Mouse (Mus musculus) cortical plate, adult 2 months (tissue): ENCODE results near the gene Mrps12. TPM values are rescaled to one million over a fixed set of nuclear protein-coding genes. Genes with fewer than 3 reads are reported as not detected.
A peak's percentile ranks its signal among the peaks of the same experiment; 100 is the strongest.

Experiments used
- H3K27ac ChIP-seq: fragments of 200-500 bp; 2 replicates; pipeline ENCODE4 v1.5.1; 2012; ENCODE audit warnings: low read length, control low read depth, inconsistent platforms; ENCODE audit not compliant: insufficient read depth
- H3K4me1 ChIP-seq: fragments of 200-500 bp; 2 replicates; pipeline ENCODE4 v1.6.1; 2011; ENCODE audit warnings: low read length; ENCODE audit not compliant: control insufficient read depth, insufficient read depth
- H3K4me3 ChIP-seq: fragments of 200-500 bp; 2 replicates; pipeline ENCODE4 v1.5.1; 2011; ENCODE audit warnings: mild to moderate bottlenecking, low read length, control low read depth; ENCODE audit not compliant: insufficient read depth
- CTCF ChIP-seq: fragments of 200-500 bp; IDR thresholded peaks from 2 replicates; pipeline ENCODE4 v1.5.1; 2011; ENCODE audit warnings: mild to moderate bottlenecking, control low read depth, low read length; ENCODE audit not compliant: insufficient read depth; ENCODE audit errors: extremely low read depth
- POLR2A ChIP-seq: fragments of 200-500 bp; IDR thresholded peaks from 2 replicates; pipeline ENCODE4 v1.6.1; 2011; ENCODE audit warnings: mild to moderate bottlenecking, low read length, control low read depth; ENCODE audit not compliant: insufficient read depth; ENCODE audit errors: extremely low read depth
- polyA plus RNA-seq: library from polyadenylated mRNA; depleted of rRNA; stranded (reverse); fragments of >200 nt; gene quantifications from 2 replicates; pipeline ENCODE4 v1.2.3, GENCODE M21; 2012

Gene Mrps12
- polyA plus RNA-seq, 1 experiment = 104 TPM

GRCm38 (mm10) chr7:28778825-28779224 is 37.2 kb upstream of the Mrps12 start:
- no peak overlapping the region for H3K4me3 ChIP-seq
- no peak overlapping the region for H3K27ac ChIP-seq
- H3K4me1 ChIP-seq = peaks cover 6% of the 10 kb centered on the region; the same call in 1 of the 2 replicates
- TF ChIP-seq POLR2A (no peak), CTCF (no peak)

GRCm38 (mm10) chr7:28775129-28775528 is 33.5 kb upstream of the Mrps12 start:
- Histone ChIP-seq H3K4me1 (no peaks in the 10 kb centered on the region), H3K27ac (no peak overlapping the region), H3K4me3 (no peak overlapping the region)
- TF ChIP-seq CTCF (no peak), POLR2A (no peak)

- Histone ChIP-seq H3K4me1 (no peaks in the 10 kb centered on the region), H3K4me3 (no peak overlapping the region), H3K27ac (0 out of 2 replicates have a peak overlapping the region, but pooled peaks have one; percentile 40)
- no peak for TF ChIP-seq CTCF
- no peak for TF ChIP-seq POLR2A
Measured at GRCm38 (mm10) chr7:28774164-28774563, 32.5 kb upstream of the Mrps12 start.

GRCm38 (mm10) chr7:28773163-28773562 is 31.5 kb upstream of the Mrps12 start:
- no peak for TF ChIP-seq POLR2A
- TF ChIP-seq CTCF = no peak
- Histone ChIP-seq H3K27ac (no peak overlapping the region), H3K4me3 (no peak overlapping the region), H3K4me1 (no peaks in the 10 kb centered on the region)

GRCm38 (mm10) chr7:28771867-28772266 is 30.2 kb upstream of the Mrps12 start:
- H3K27ac ChIP-seq = no peak overlapping the region
- peaks cover 4% of the 10 kb centered on the region; the same call in 1 of the 2 replicates for H3K4me1 ChIP-seq
- H3K4me3 ChIP-seq = no peak overlapping the region
- TF ChIP-seq CTCF = no peak
- TF ChIP-seq POLR2A = no peak

- no peak for TF ChIP-seq POLR2A
- no peak for TF ChIP-seq CTCF
- H3K27ac ChIP-seq = no peak overlapping the region
- no peak overlapping the region for H3K4me3 ChIP-seq
- H3K4me1 ChIP-seq = peaks cover 7% of the 10 kb centered on the region; the same call in 1 of the 2 replicates
Measured at GRCm38 (mm10) chr7:28770309-28770708, 28.7 kb upstream of the Mrps12 start.

GRCm38 (mm10) chr7:28769414-28769958 is 27.9 kb upstream of the Mrps12 start:
- Histone ChIP-seq H3K4me3 (no peak overlapping the region), H3K27ac (no peak overlapping the region), H3K4me1 (peaks cover 7% of the 10 kb centered on the region; the same call in 1 of the 2 replicates)
- TF ChIP-seq CTCF (no peak), POLR2A (no peak)

GRCm38 (mm10) chr7:28767462-28767965 is 25.9 kb upstream of the Mrps12 start, which contains the start of gene Nfkbib:
TSS of gene Nfkbib (minus strand) at chr7:28767512.
- no peak for TF ChIP-seq CTCF
- no peak for TF ChIP-seq POLR2A
- Histone ChIP-seq H3K27ac (no peak within 1 kb of the TSS), H3K4me3 (peak within 1 kb of the TSS; percentile 83), H3K4me1 (peaks cover 7% of the 10 kb centered on the region; the same call in 1 of the 2 replicates)

- peak overlapping the region; percentile 83 for H3K4me3 ChIP-seq
- no peak overlapping the region for H3K27ac ChIP-seq
- TF ChIP-seq CTCF (no peak), POLR2A (no peak)
- peaks cover 7% of the 10 kb centered on the region; the same call in 1 of the 2 replicates for H3K4me1 ChIP-seq
Measured at GRCm38 (mm10) chr7:28766910-28767309, 25.3 kb upstream of the Mrps12 start.
